Mouse (Mus musculus) heart, adult 8-10 months (tissue): Measurements from ENCODE around the gene Cuedc1. TPM values are rescaled to one million over a fixed set of nuclear protein-coding genes. Genes with fewer than 3 reads are reported as not detected.
A peak's percentile ranks its signal among the peaks of the same experiment; 100 is the strongest.

Experiments
- DNase-seq: peaks from one replicate; pipeline ENCODE4 v3.0.0; 2022; ENCODE audit warnings: low spot score
- total RNA-seq, 4 experiments: library from RNA; stranded (reverse); gene quantifications; 2 replicates each; pipeline ENCODE4 v1.2.4; 2022

Gene Cuedc1
- total RNA-seq, 4 experiments from 2014 or later, result 47.5 to 55.7 (median 51.0) TPM

- DNase-seq, result no peak
Measured at GRCm38 (mm10) chr11:88148015-88148637, 50.3 kb downstream of the Cuedc1 start.

GRCm38 (mm10) chr11:88148638-88149279 lies 50.9 kb downstream of the Cuedc1 start:
- no peak for DNase-seq

GRCm38 (mm10) chr11:88151379-88152155 lies 53.7 kb downstream of the Cuedc1 start:
- no peak for DNase-seq

- DNase-seq, result no peak
Measured at GRCm38 (mm10) chr11:88153880-88154279, 56.0 kb downstream of the Cuedc1 start.

GRCm38 (mm10) chr11:88154500-88154899 lies 56.6 kb downstream of the Cuedc1 start:
- no peak for DNase-seq

- DNase-seq, result peak; percentile 60
Measured at GRCm38 (mm10) chr11:88155451-88155850, 57.6 kb downstream of the Cuedc1 start.

GRCm38 (mm10) chr11:88155998-88156397 lies 58.1 kb downstream of the Cuedc1 start:
- no peak for DNase-seq

GRCm38 (mm10) chr11:88156403-88156802 lies 58.5 kb downstream of the Cuedc1 start:
- no peak for DNase-seq

GRCm38 (mm10) chr11:88158842-88159246 lies 61.0 kb downstream of the Cuedc1 start:
- peak; percentile 72 for DNase-seq

GRCm38 (mm10) chr11:88159389-88159788 lies 61.5 kb downstream of the Cuedc1 start:
- DNase-seq, result peak; percentile 59

GRCm38 (mm10) chr11:88160316-88160715 lies 62.5 kb downstream of the Cuedc1 start:
- no peak for DNase-seq

- peak; percentile 69 for DNase-seq
Measured at GRCm38 (mm10) chr11:88161051-88161581, 63.3 kb downstream of the Cuedc1 start.

- peak; percentile 91 for DNase-seq
Measured at GRCm38 (mm10) chr11:88161651-88162362, 63.9 kb downstream of the Cuedc1 start.

GRCm38 (mm10) chr11:88162740-88163139 lies 64.9 kb downstream of the Cuedc1 start:
- no peak for DNase-seq

- no peak for DNase-seq
Measured at GRCm38 (mm10) chr11:88164213-88164723, 66.4 kb downstream of the Cuedc1 start.

- DNase-seq, result peak; percentile 76
Measured at GRCm38 (mm10) chr11:88164801-88165377, 67.0 kb downstream of the Cuedc1 start.

- DNase-seq, result no peak
Measured at GRCm38 (mm10) chr11:88165683-88166364, 68.0 kb downstream of the Cuedc1 start.

GRCm38 (mm10) chr11:88166471-88166870 lies 68.6 kb downstream of the Cuedc1 start:
- no peak for DNase-seq

- no peak for DNase-seq
Measured at GRCm38 (mm10) chr11:88168611-88169010, 70.8 kb downstream of the Cuedc1 start.

GRCm38 (mm10) chr11:88169531-88170040 lies 71.7 kb downstream of the Cuedc1 start:
- no peak for DNase-seq
